Mouse (Mus musculus) forebrain, embryonic 10.5 days (tissue): ENCODE measurements at regions not wholly inside any gene's neighbourhood (a gene's known extent, or its start where the extent isn't known, plus 50 kb on each side); places are given as distances from the start of the nearest gene placed in this dataset.
"Not testable (repeated sequence)": the region's sequence is repeated elsewhere in the genome, so short reads cannot be mapped to it uniquely, and the experiment has no call there.

Source experiments
- DNase-seq: peaks from one replicate; pipeline ENCODE4 v3.0.0-alpha.2; 2017; ENCODE audit warnings: low spot score; ENCODE audit errors: extremely low spot score
- H3K27ac ChIP-seq: fragments of 300-500 bp; sonication (generic); 2 replicates; pipeline ENCODE4 v1.5.1; 2016; ENCODE audit warnings: mild to moderate bottlenecking
- H3K27me3 ChIP-seq: fragments of 300-500 bp; sonication (generic); 2 replicates; pipeline ENCODE4 v1.6.1; 2016; ENCODE audit warnings: mild to moderate bottlenecking; ENCODE audit not compliant: poor library complexity, severe bottlenecking
- H3K36me3 ChIP-seq: fragments of 300-500 bp; sonication (generic); replicated peaks from 2 replicates; pipeline ENCODE4 v1.6.1; 2016; ENCODE audit warnings: mild to moderate bottlenecking, moderate library complexity
- H3K4me1 ChIP-seq: fragments of 300-500 bp; sonication (generic); 2 replicates; pipeline ENCODE4 v1.6.1; 2016
- H3K4me3 ChIP-seq: fragments of 300-500 bp; sonication (generic); 2 replicates; pipeline ENCODE4 v1.5.1; 2016; ENCODE audit warnings: mild to moderate bottlenecking, moderate library complexity
- H3K9me3 ChIP-seq: fragments of 300-500 bp; sonication (generic); 2 replicates; pipeline ENCODE4 v1.6.1; 2016; ENCODE audit warnings: mild to moderate bottlenecking, moderate library complexity
- WGBS: fragments of 180-500 bp; shearing (Covaris S2); methylation state at CpG from one replicate; pipeline ENCODE4 v1.1.7; 2016; 5-methylcytosine and 5-hydroxymethylcytosine counted together

DNA sequence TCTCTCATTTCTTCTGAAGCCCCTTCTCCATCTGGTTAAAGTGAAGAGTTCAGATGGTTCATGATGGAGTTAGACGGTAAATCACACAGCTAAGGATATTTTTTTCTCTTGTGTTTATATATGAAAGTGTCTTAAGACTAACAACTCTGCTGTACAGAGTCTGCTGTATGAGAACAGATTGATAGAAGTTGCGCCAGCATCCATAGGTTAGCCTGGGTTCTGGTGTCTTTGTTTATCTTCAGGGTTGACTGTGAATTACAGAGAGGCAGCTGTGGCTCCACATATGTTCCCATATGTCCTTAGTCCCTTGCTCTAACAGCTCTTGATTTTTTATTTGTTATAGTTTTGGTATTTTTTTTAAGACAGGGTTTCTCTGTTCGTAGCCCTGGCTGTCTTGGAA is 334.9 kb upstream of the Api5 start:
- H3K4me1 ChIP-seq, result no peaks in the 10 kb centered on the region
- WGBS, result 94% methylated on average over 3 of the region's 3 CpGs
- H3K9me3 ChIP-seq, result no peaks in the 10 kb centered on the region
- H3K27me3 ChIP-seq, result no peaks in the 10 kb centered on the region
- no peak overlapping the region for H3K27ac ChIP-seq
- DNase-seq, result no peak
- H3K36me3 ChIP-seq, result no peaks in the 10 kb centered on the region
- no peak overlapping the region for H3K4me3 ChIP-seq

DNA sequence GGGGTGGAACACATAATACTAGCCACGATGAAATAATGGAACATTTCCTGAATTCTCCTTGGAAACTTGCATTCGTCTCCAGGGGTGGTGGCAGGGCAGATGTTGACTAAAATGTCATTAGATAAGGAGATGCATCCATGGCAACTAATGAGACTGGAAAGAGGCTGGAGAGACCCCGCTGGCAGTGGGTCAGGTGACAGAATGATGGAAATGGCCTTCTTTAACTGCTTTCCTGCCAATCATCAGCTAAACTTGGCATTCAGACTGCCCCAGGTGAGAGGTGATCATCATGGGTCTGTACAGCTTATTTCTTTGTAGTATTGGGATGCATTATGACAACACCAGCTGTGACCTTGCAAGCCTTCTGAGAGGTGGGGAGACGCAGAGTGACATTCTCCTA is 334.3 kb upstream of the Api5 start:
- no peaks in the 10 kb centered on the region for H3K9me3 ChIP-seq
- 79% methylated on average over 4 of the region's 4 CpGs for WGBS
- H3K27ac ChIP-seq, result no peak overlapping the region
- H3K4me1 ChIP-seq, result no peaks in the 10 kb centered on the region
- no peak overlapping the region for H3K4me3 ChIP-seq
- H3K27me3 ChIP-seq, result no peaks in the 10 kb centered on the region
- DNase-seq, result no peak
- H3K36me3 ChIP-seq, result no peaks in the 10 kb centered on the region

DNA sequence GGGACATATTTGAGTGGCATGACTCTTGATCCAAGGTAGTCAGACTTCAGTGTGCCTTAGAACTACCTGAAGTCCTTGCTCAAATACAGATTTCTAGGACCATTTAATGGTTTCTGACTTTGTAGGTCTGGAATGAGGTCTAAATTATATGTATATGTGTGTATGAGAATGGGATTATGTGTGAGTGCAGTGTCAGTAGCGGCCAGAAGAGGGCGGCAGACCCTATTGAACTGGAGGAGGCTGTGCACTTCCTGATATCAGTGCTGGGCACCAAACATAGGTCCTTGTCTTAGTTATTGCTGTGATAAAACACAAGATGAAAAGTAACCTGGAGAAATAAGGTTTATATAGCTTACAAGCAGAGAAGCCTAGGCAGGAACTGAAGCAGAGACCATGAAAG is 328.6 kb upstream of the Api5 start:
- WGBS, result 91% methylated on average over 2 of the region's 2 CpGs
- no peak for DNase-seq
- Histone ChIP-seq H3K4me1 (peaks cover 19% of the 10 kb centered on the region), H3K27me3 (no peaks in the 10 kb centered on the region), H3K4me3 (no peak overlapping the region), H3K9me3 (peaks cover 3% of the 10 kb centered on the region; the same call in 1 of the 2 replicates), H3K27ac (no peak overlapping the region), H3K36me3 (no peaks in the 10 kb centered on the region)

DNA sequence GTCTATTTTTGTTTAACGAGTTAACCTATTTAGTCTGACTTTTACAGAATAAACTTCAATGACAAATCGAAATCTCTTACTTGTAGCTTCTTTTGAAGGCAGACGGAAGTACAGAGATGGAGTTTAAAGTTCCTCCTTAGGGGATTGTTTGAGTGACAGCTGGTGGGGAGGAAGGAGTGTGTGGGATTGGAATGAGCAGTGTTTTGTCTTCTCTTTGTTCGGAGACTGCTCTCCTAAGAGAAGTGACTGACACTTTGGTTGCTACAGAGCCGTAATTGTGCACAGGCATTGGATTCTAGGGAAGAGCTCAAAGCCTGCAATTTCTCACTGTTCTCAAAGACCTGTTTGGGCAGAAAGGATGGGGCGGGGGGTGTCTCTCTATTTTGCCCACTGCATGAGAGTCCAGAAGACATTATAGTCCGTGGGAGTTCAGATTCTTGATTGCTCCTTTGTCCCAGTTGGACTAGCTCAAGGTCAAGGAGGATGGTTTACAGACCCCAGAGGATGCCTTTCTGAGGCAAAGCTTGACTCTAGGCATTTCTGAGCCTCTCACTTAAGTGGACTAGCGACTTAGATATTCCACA is 327.0 kb upstream of the Api5 start:
- WGBS, result 22% methylated on average over 8 of the region's 8 CpGs
- DNase-seq, result peak; percentile 26

DNA sequence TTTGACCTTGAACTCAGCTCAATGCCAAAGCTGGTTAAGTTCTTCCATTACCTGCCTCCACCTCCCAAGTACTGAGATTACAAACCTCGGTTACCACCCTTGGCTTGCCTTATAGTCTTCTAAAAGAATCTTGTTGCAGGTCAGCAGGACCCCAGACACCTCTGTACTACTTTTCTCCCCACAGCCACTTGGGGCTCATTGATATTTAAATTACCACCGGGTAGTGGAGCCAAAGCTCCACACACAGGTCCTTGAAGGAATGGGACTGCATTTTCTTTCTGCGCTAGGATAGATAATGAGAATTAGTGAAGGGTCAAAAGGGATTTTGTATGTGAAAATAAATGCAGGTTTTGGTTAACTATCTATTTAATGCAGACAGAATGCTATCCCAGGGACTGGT is 326.5 kb upstream of the Api5 start:
- peaks cover 19% of the 10 kb centered on the region for H3K4me1 ChIP-seq
- H3K9me3 ChIP-seq, result peaks cover 3% of the 10 kb centered on the region; the same call in 1 of the 2 replicates
- 2% methylated on average over 3 of the region's 3 CpGs for WGBS
- no peak for DNase-seq
- no peaks in the 10 kb centered on the region for H3K36me3 ChIP-seq
- no peaks in the 10 kb centered on the region for H3K27me3 ChIP-seq
- H3K4me3 ChIP-seq, result no peak overlapping the region; the same call in 1 of the 2 replicates
- H3K27ac ChIP-seq, result no peak overlapping the region

More for the DNA sequence above, 327.0 kb upstream of the Api5 start:
- Histone ChIP-seq H3K27ac (0 out of 2 replicates have a peak overlapping the region, but pooled peaks have one; percentile 3), H3K9me3 (peaks cover 3% of the 10 kb centered on the region; the same call in 1 of the 2 replicates), H3K27me3 (no peaks in the 10 kb centered on the region), H3K4me3 (no peak overlapping the region; the same call in 1 of the 2 replicates), H3K4me1 (peaks cover 19% of the 10 kb centered on the region), H3K36me3 (no peaks in the 10 kb centered on the region)

DNA sequence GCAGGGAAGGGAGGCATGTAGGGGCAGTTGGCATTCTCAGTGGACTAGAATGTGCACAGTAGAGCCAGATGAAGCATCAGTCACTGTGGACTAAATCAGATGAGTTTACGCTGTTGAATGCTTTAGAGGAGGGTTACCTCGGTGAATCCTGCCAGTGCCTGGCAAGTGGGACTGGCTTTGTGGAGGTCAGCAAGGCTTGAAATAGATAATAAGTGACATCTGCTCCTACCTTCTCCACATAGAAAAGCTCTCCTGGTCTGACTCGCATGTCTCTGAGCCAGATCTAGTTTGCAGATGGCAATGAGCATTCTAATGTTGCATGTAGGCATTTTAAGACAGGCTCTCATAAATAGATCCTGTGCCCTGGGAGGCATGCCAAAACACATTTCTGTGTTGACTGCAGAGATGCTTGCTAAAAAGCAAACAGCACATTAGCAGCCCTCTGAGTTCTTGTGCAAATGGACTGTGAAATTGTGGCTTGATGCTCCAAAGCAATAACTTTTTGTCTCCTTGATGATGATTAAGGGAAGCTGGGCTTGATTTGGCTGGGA is 310.3 kb upstream of the Api5 start:
- Histone ChIP-seq H3K4me3 (no peak overlapping the region), H3K36me3 (no peaks in the 10 kb centered on the region), H3K9me3 (no peaks in the 10 kb centered on the region), H3K27ac (no peak overlapping the region), H3K27me3 (no peaks in the 10 kb centered on the region), H3K4me1 (no peaks in the 10 kb centered on the region)
- no peak for DNase-seq
- WGBS, result 90% methylated on average over 3 of the region's 3 CpGs

DNA sequence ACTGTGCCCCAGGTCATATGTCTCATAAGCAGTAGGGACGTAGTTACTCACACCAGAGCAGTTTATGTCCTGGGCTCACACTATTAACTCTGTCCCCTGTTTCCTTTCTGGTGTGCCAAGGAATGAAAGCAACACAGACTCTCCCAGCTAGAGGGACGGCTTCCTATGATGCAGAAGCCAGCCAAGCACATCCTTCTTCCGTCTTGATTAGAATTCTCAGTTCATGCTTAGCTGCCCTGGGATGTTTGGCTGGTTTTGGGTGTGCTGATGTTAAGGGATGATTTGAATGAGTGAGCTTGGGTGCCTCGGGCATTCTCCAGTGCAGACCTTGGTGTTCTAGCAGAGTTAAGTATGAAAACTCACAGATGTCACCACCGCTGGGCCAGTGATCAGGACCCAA is 291.9 kb upstream of the Api5 start:
- peaks cover 28% of the 10 kb centered on the region for H3K4me1 ChIP-seq
- no peak for DNase-seq
- H3K27ac ChIP-seq, result no peak overlapping the region
- no peak overlapping the region for H3K4me3 ChIP-seq
- 89% methylated on average over 5 of the region's 5 CpGs for WGBS
- no peaks in the 10 kb centered on the region for H3K9me3 ChIP-seq
- no peaks in the 10 kb centered on the region for H3K36me3 ChIP-seq
- no peaks in the 10 kb centered on the region for H3K27me3 ChIP-seq

DNA sequence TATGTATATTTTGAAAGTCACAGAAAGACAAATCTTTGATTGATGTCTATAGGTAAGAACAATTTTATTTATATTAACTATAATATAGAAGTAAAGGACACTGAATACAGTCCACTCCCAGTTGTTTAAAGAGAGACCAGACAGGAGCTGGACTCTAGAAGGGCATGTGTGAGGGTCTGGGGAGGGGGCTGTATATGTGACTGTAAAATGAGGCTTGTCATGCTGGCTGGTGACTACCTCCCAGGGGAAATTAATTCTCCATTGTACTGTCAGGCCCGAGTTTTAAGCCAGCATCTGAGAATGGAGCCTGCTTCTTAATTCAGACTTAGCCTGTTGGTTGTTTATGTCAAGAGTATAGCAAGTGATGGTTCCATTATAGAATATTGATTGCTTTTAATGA is 261.4 kb upstream of the Api5 start:
- no peak for DNase-seq
- no peaks in the 10 kb centered on the region for H3K36me3 ChIP-seq
- H3K27ac ChIP-seq, result no peak overlapping the region
- 49% methylated on average over 1 of the region's 1 CpGs for WGBS
- no peak overlapping the region for H3K4me3 ChIP-seq
- no peaks in the 10 kb centered on the region for H3K4me1 ChIP-seq
- H3K9me3 ChIP-seq, result no peaks in the 10 kb centered on the region
- no peaks in the 10 kb centered on the region for H3K27me3 ChIP-seq

DNA sequence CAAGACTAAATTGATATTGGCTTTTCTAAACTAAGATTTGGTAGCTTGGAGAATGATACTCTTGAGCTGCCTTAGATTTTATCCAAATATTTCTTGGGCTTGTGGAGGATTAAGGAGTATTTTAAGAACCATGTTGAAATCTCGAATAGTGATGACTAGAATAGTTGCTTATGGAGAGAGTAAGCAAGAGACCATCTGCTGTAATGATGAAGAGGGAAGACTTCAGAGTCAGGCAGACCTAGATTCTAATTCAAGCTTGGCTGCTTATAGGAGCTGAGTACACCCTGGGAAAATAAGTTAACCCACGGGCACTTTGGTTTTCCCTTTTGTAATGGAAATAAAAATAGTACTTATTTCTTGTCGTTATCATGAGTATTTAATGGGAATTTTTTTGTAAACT is 257.3 kb upstream of the Api5 start:
- Histone ChIP-seq H3K4me1 (no peaks in the 10 kb centered on the region), H3K9me3 (no peaks in the 10 kb centered on the region), H3K4me3 (no peak overlapping the region), H3K27ac (no peak overlapping the region), H3K27me3 (no peaks in the 10 kb centered on the region), H3K36me3 (no peaks in the 10 kb centered on the region)
- 73% methylated on average over 3 of the region's 3 CpGs for WGBS
- no peak for DNase-seq

DNA sequence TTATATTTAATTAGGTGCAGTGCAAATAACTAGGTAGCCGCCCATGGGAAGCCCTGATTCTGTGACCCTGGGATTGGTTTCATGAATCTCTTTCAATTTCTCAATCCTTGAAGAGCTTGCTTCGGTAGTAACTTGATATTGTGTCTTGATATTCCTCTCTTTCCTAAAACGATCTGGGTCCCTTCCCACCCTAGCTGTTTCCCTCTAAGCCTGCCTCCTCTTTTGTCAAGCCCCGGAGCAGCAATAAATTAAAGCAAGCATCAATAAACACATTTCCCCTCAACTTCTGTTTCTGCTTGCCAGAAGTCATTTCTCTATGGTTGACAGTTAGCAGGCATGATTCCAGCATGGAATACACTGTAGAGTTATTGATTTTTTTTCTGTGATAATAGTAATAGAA is 252.6 kb upstream of the Api5 start:
- Histone ChIP-seq H3K4me1 (no peaks in the 10 kb centered on the region), H3K27me3 (no peaks in the 10 kb centered on the region), H3K36me3 (no peaks in the 10 kb centered on the region), H3K4me3 (no peak overlapping the region), H3K9me3 (no peaks in the 10 kb centered on the region), H3K27ac (no peak overlapping the region)
- no peak for DNase-seq
- 73% methylated on average over 4 of the region's 4 CpGs for WGBS

DNA sequence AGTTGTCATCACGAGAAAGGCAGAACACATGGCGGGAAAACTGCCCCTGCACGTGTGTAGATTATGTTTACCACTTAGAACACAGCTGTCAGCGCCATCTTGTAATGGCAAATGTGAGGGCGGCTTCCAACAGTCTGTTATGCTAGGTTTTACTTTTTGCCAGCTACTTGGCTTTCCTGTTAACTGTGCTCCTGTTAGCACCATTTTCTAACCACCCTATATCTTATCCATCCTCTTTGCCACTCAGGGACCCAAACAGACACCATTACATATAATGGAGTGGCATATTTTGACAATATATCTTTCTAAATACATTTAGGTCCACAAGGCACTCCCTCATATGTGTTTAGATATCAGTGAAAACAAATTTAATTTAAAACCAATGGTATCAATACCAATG is 247.7 kb upstream of the Api5 start:
- not testable (repeated sequence) for H3K36me3 ChIP-seq, H3K4me3 ChIP-seq, H3K27ac ChIP-seq, DNase-seq, H3K27me3 ChIP-seq, H3K4me1 ChIP-seq, H3K9me3 ChIP-seq
- WGBS, result 89% methylated on average over 5 of the region's 5 CpGs

DNA sequence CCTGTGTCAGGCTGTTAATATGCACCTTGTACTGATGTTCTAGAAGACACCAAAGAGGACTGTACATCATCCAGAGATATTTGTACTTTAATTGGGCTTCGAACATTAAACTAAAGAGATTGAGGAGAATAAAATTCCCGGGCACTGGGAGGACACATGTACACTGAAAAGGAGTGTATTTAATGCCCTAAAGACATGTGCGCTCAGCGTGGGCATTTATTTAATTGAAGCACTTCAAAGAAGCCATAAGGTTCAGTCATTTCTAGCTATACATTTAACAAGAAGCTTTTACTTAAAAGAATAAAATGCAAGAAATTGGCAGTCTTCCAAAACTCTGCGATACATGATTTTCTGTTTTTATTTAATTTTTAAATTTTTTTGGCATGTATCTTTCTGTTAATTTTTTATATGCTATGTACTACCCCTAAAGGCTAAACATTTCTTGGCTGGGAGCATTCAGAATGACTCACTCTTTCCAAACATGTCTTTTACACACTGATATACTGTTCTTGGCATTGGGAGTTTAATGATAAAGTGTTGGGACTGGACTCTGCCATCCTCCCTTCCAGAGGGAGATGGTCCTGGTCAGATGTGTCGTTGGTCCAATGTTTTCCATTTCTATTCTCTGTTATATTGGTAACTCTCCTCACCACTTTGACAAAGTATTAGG is 242.3 kb upstream of the Api5 start:
- no peak for DNase-seq
- H3K27ac ChIP-seq, result no peak overlapping the region
- H3K36me3 ChIP-seq, result no peaks in the 10 kb centered on the region
- H3K27me3 ChIP-seq, result no peaks in the 10 kb centered on the region
- H3K4me3 ChIP-seq, result no peak overlapping the region
- no peaks in the 10 kb centered on the region for H3K4me1 ChIP-seq
- 91% methylated on average over 6 of the region's 6 CpGs for WGBS
- no peaks in the 10 kb centered on the region for H3K9me3 ChIP-seq

DNA sequence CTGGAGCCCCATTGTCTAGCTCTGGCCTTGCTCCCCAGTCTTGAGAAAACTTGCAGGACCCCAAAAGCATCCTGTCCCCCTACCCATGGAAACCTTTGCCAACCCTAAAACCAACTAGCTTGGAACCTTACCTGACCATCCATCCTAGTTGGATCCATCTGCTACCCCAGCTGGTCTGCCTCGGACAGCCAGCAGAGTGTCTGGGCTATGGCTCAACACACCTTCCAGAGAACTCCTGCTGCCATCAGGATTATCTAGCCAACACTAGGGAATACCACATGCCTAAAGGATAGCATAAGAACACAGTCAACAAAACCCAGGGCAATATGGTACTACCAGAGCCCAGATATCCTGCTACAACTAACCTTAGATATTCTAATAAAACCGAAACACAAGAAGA is 227.9 kb upstream of the Api5 start:
- Histone ChIP-seq H3K9me3 (no peaks in the 10 kb centered on the region), H3K27me3 (no peaks in the 10 kb centered on the region), H3K4me3 (no peak overlapping the region), H3K4me1 (no peaks in the 10 kb centered on the region), H3K36me3 (no peaks in the 10 kb centered on the region), H3K27ac (no peak overlapping the region)
- WGBS, result 94% methylated on average over 2 of the region's 2 CpGs
- DNase-seq, result no peak
